Mouse (Mus musculus) lung, postnatal 10 days (tissue): ENCODE measurements at regions not wholly inside any gene's neighbourhood (a gene's known extent, or its start where the extent isn't known, plus 50 kb on each side); places are given as distances from the start of the nearest gene placed in this dataset.
A peak's percentile ranks its signal among the peaks of the same experiment; 100 is the strongest.

Source experiments
- DNase-seq: peaks from one replicate; pipeline ENCODE4 v3.0.0; 2021

GRCm38 (mm10) chr14:78438064-78438677 lies 98.4 kb downstream of the Akap11 start:
- no peak for DNase-seq

- DNase-seq: no peak
These were observed 100.0 kb downstream of the Akap11 start for GRCm38 (mm10) chr14:78436586-78436985.

GRCm38 (mm10) chr14:78435982-78436381 lies 100.6 kb downstream of the Akap11 start:
- no peak for DNase-seq

GRCm38 (mm10) chr14:78435561-78435960 lies 101.0 kb downstream of the Akap11 start:
- DNase-seq: no peak

GRCm38 (mm10) chr14:78434753-78435152 lies 101.9 kb downstream of the Akap11 start:
- DNase-seq: no peak

GRCm38 (mm10) chr14:78434126-78434525 lies 102.5 kb downstream of the Akap11 start:
- DNase-seq: no peak

GRCm38 (mm10) chr14:78432471-78432870 lies 104.1 kb downstream of the Akap11 start:
- no peak for DNase-seq

GRCm38 (mm10) chr14:78431931-78432330 lies 104.7 kb downstream of the Akap11 start:
- DNase-seq: no peak

- no peak for DNase-seq
These were observed 105.2 kb downstream of the Akap11 start for GRCm38 (mm10) chr14:78431406-78431805.

- no peak for DNase-seq
These were observed 108.2 kb downstream of the Akap11 start for GRCm38 (mm10) chr14:78428233-78429019.

GRCm38 (mm10) chr14:78427062-78427461 lies 109.5 kb downstream of the Akap11 start:
- no peak for DNase-seq

GRCm38 (mm10) chr14:78422601-78423000 lies 114.0 kb downstream of the Akap11 start:
- no peak for DNase-seq

- no peak for DNase-seq
These were observed 113.1 kb upstream of the Tnfsf11 start for GRCm38 (mm10) chr14:78420966-78421365.

- DNase-seq: no peak
These were observed 112.3 kb upstream of the Tnfsf11 start for GRCm38 (mm10) chr14:78420176-78420575.

- no peak for DNase-seq
These were observed 97.7 kb upstream of the Tnfsf11 start for GRCm38 (mm10) chr14:78405568-78405967.

GRCm38 (mm10) chr14:78397914-78398313 lies 90.1 kb upstream of the Tnfsf11 start:
- DNase-seq: no peak

- DNase-seq: no peak
These were observed 87.8 kb upstream of the Tnfsf11 start for GRCm38 (mm10) chr14:78395631-78396030.

GRCm38 (mm10) chr14:78387011-78387410 lies 79.2 kb upstream of the Tnfsf11 start:
- no peak for DNase-seq

- no peak for DNase-seq
These were observed 76.5 kb upstream of the Tnfsf11 start for GRCm38 (mm10) chr14:78384370-78384769.

GRCm38 (mm10) chr14:78383256-78383709 lies 75.4 kb upstream of the Tnfsf11 start:
- DNase-seq: peak; percentile 85

- no peak for DNase-seq
These were observed 72.2 kb upstream of the Tnfsf11 start for GRCm38 (mm10) chr14:78380011-78380410.

GRCm38 (mm10) chr14:78376591-78376990 lies 68.7 kb upstream of the Tnfsf11 start:
- DNase-seq: no peak

GRCm38 (mm10) chr14:78375746-78376495 lies 68.1 kb upstream of the Tnfsf11 start:
- DNase-seq: no peak

GRCm38 (mm10) chr14:78372102-78372501 lies 64.3 kb upstream of the Tnfsf11 start:
- DNase-seq: no peak
